Mouse (Mus musculus) intestine, embryonic 14.5 days (tissue): ENCODE data around the gene Wdr1. TPM values are rescaled to one million over a fixed set of nuclear protein-coding genes. Genes with fewer than 3 reads are reported as not detected.
"Not testable (repeated sequence)": the region's sequence is repeated elsewhere in the genome, so short reads cannot be mapped to it uniquely, and the experiment has no call there.

ENCODE experiments used
- ATAC-seq: fragments of 200-750 bp; cut with Nextera tagmentation; replicated peaks from 2 replicates; pipeline ENCODE4 v1.8.0; 2017; ENCODE audit warnings: low read depth, moderate number of reproducible peaks, moderate TSS enrichment, moderate library complexity; ENCODE audit not compliant: low FRiP score, low TSS enrichment
- DNase-seq: peaks from one replicate; pipeline ENCODE4 v3.0.0-alpha.2; 2018; ENCODE audit warnings: low spot score
- H3K27ac ChIP-seq: fragments of 300-500 bp; sonication (generic); 2 replicates; pipeline ENCODE4 v1.5.1; 2014; ENCODE audit warnings: low read depth, mild to moderate bottlenecking, control low read depth
- H3K27me3 ChIP-seq: fragments of 300-500 bp; sonication (generic); replicated peaks from 2 replicates; pipeline ENCODE4 v1.6.1; 2014; ENCODE audit warnings: low read length, control low read depth; ENCODE audit not compliant: control insufficient read depth, insufficient read depth
- H3K36me3 ChIP-seq: fragments of 300-500 bp; sonication (generic); 2 replicates; pipeline ENCODE4 v1.6.1; 2014; ENCODE audit warnings: low read length, control low read depth; ENCODE audit not compliant: control insufficient read depth, insufficient read depth
- H3K4me1 ChIP-seq: fragments of 300-500 bp; sonication (generic); replicated peaks from 2 replicates; pipeline ENCODE4 v1.6.1; 2014; ENCODE audit warnings: low read length, control low read depth, mixed read lengths; ENCODE audit not compliant: control insufficient read depth, insufficient read depth
- H3K4me2 ChIP-seq: fragments of 300-500 bp; sonication (generic); 2 replicates; pipeline ENCODE4 v1.6.1; 2014; ENCODE audit warnings: low read length
- H3K4me3 ChIP-seq: fragments of 300-500 bp; sonication (generic); 2 replicates; pipeline ENCODE4 v1.5.1; 2014; ENCODE audit warnings: low read depth, low read length, control low read depth, mixed read lengths
- H3K9ac ChIP-seq: fragments of 300-500 bp; sonication (generic); 2 replicates; pipeline ENCODE4 v1.6.1; 2014; ENCODE audit warnings: mild to moderate bottlenecking, low read length
- H3K9me3 ChIP-seq: fragments of 300-500 bp; sonication (generic); 2 replicates; pipeline ENCODE4 v1.6.1; 2016; ENCODE audit warnings: low read length, control low read depth; ENCODE audit not compliant: control insufficient read depth
- WGBS: fragments of 180-500 bp; shearing (Covaris S2); extraction: QIAGEN DNeasy Blood & Tissue Kit; methylation state at CpG from one replicate; pipeline ENCODE4 v1.1.7; 2014; 5-methylcytosine and 5-hydroxymethylcytosine counted together
- polyA plus RNA-seq: library from polyadenylated mRNA; unstranded; fragments of >200 nt; fragmentation: Nextera tagmentation; extraction: Ambion mirVana; gene quantifications from 2 replicates; pipeline ENCODE4 v1.2.1, GENCODE M21; 2014

The Wdr1 gene
- polyA plus RNA-seq, 1 experiment from 2014 or later = 246 TPM

DNA sequence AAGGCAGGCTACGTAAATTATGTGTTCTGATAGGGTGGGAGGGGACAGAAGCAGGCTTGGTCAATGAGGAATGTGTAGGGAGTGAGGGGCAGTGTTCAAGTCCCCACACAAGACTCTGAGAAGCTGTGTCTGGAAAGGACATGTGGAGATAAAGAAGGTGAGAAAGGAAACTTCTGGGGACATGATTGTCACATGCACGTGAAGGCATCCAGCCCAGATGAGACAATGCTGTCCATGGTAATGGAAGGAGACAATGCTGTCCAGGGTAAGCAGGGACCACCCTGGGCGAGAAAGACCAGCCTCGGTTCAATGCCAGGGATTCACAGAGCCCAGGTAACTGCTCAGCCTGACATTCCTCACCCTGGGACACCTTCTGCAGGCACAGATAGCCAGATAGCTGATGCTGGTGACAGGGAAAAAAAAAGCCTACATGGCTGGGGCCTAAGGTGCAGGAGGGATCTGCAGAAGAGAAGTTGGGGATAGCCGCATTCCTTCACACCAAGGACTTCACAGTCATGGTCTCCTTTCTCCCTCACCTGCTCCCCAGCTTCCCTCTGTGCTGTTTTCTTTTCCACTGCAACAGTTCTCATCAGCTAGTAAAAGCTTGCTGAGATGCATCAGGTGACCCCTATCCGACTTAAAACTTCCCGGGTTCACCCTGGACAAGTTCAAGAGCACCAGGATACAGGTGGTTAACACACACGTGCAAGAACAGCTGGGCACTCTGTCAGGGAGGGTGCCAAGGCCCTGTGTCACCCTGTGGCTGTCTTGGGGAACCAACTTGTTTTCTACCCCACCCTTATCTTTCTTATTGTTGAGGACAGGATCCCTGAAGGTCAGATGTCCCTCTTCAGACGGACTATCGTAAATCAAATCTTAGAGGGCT is 82.0 kb downstream of the Wdr1 start:
- DNase-seq = no peak
- Histone ChIP-seq H3K9ac (no peak overlapping the region), H3K9me3 (no peaks in the 10 kb centered on the region), H3K27ac (no peak overlapping the region), H3K36me3 (no peaks in the 10 kb centered on the region), H3K4me2 (peak overlapping the region; percentile 52), H3K27me3 (no peaks in the 10 kb centered on the region), H3K4me1 (peaks cover 12% of the 10 kb centered on the region), H3K4me3 (no peak overlapping the region)
- ATAC-seq = no peak; the same call in 1 of the 2 replicates
- WGBS = 78% methylated on average over 10 of the region's 10 CpGs

GRCm38 (mm10) chr5:38479908-38480725 is 82.9 kb downstream of the Wdr1 start:
- DNase-seq (peak; percentile 76), ATAC-seq (peak; percentile 86)
- Histone ChIP-seq H3K36me3 (no peaks in the 10 kb centered on the region), H3K27me3 (no peaks in the 10 kb centered on the region), H3K4me3 (peak overlapping the region; percentile 25), H3K9ac (peak overlapping the region; percentile 29; the same call in 1 of the 2 replicates), H3K4me2 (peak overlapping the region; percentile 52), H3K9me3 (no peaks in the 10 kb centered on the region), H3K27ac (peak overlapping the region; percentile 69), H3K4me1 (peaks cover 12% of the 10 kb centered on the region)
- 14% methylated on average over 22 of the region's 22 CpGs for WGBS

DNA sequence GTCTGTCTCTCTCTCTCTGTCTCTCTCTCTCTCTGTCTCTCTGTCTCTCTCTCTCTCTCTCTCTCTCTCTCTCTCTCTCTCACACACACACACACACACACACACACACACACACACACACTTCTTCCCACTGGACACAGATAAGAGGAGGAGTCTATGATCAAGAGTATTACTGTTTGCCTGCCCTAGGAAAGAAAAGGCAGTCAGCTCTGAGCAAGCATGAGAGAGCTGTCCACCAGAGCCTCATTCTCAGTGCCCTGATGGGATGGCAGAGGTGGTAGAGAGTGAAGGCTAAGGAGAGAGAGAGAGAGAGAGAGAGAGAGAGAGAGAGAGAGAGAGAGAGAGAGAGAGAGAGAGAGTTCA is 83.5 kb downstream of the Wdr1 start:
- H3K4me3 ChIP-seq = peak overlapping the region; percentile 25
- ATAC-seq = peak; percentile 22
- H3K36me3 ChIP-seq, H3K9me3 ChIP-seq, H3K9ac ChIP-seq, H3K27me3 ChIP-seq, DNase-seq: not testable (repeated sequence)
- H3K4me1 ChIP-seq = peaks cover 12% of the 10 kb centered on the region
- H3K27ac ChIP-seq = peak overlapping the region; percentile 69
- peak overlapping the region; percentile 52 for H3K4me2 ChIP-seq

- ATAC-seq (no peak), DNase-seq (no peak)
- H3K27me3 ChIP-seq = no peaks in the 10 kb centered on the region
- H3K4me1 ChIP-seq = peaks cover 12% of the 10 kb centered on the region
- no peaks in the 10 kb centered on the region for H3K36me3 ChIP-seq
- H3K9ac ChIP-seq = no peak overlapping the region
- H3K9me3 ChIP-seq = no peaks in the 10 kb centered on the region
- no peak overlapping the region for H3K27ac ChIP-seq
- 35% methylated on average over 4 of the region's 4 CpGs for WGBS
- peak overlapping the region; percentile 52; the same call in 1 of the 2 replicates for H3K4me2 ChIP-seq
- no peak overlapping the region for H3K4me3 ChIP-seq
Measured at GRCm38 (mm10) chr5:38479027-38479426, 84.0 kb downstream of the Wdr1 start.

DNA sequence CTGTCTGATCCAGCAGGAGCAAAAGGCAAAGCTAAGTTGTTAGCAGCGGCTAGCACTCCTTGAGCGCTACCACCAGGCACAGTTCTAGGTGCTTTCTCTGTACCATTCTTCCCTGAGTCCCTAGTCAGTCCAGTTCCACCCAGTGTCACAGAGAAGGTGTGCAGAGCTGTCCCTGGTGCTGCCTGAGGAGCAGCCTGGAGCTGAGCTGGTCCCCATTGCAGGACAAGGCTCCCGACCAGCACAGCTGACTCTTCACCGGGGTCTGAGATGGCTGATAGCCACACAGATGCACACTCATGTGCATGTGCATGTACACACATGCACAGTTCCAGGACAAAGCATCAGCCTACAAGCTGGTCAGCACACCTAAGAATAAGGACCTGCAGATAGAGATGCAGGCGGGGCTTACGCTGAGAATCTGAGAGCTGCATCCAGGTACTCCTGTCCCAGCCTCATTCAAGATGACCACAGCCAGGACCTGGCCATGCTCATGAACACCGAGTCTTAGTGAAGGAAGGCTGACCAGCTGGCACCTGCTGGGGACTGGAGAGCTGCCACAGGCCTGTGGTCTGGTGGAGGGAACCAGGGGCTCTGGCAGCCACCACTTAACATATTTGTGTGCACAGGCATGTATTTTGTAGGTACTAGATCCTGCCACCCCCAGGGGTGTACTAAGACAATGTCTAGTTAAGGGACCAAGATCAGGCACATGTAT is 85.1 kb downstream of the Wdr1 start:
- no peaks in the 10 kb centered on the region for H3K36me3 ChIP-seq
- H3K4me1 ChIP-seq = peaks cover 9% of the 10 kb centered on the region
- ATAC-seq = no peak

DNA sequence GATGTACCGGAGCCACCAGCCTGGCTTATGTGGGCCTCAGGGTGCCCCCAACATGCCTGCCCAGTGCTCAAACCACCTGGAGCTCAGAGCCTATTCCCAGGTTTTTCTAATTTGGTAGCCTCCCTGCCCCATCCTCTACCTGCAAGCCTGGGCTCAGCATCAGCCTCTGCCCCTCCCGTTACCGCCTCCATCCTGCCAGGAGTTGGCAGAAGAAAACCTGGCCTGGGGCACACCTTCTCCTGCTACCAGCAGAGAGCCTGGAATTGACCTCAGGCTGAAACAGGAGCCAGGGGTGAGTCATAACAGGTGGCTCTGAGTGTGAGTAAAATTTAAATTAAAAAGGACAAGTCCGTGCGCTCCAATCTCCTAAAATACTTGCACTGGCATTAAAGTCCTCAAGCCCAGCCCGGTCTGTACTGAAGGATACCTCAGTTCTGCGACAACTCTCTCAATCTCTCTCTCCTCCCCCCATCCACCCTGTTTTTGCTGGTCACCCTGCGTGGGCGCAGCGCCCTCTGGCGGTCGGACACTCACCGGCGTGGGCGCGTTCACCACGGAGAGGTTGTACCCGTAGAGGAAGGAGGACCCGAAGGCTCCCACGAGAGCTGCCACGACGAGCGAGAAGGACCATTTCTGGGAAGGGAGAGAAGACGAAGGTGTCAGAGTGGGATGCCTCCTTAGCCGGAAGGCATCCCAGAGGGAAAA is 86.0 kb downstream of the Wdr1 start:
- H3K4me1 ChIP-seq = peaks cover 9% of the 10 kb centered on the region
- no peak overlapping the region for H3K4me3 ChIP-seq
- no peak overlapping the region for H3K9ac ChIP-seq
- ATAC-seq (no peak), DNase-seq (no peak)
- no peaks in the 10 kb centered on the region for H3K27me3 ChIP-seq
- no peak overlapping the region for H3K27ac ChIP-seq
- H3K4me2 ChIP-seq = no peak overlapping the region
- WGBS = 86% methylated on average over 25 of the region's 25 CpGs
- H3K36me3 ChIP-seq = no peaks in the 10 kb centered on the region
- H3K9me3 ChIP-seq = no peaks in the 10 kb centered on the region

More for the DNA sequence above, 85.1 kb downstream of the Wdr1 start:
- Histone ChIP-seq H3K9ac (no peak overlapping the region), H3K27ac (no peak overlapping the region), H3K9me3 (no peaks in the 10 kb centered on the region), H3K4me2 (no peak overlapping the region), H3K27me3 (no peaks in the 10 kb centered on the region), H3K4me3 (no peak overlapping the region)
- 81% methylated on average over 7 of the region's 7 CpGs for WGBS
- no peak for DNase-seq
